Mouse (Mus musculus) embryonic facial prominence, embryonic 10.5 days (tissue): Measurements from ENCODE around the gene Gprc5b. TPM values are rescaled to one million over a fixed set of nuclear protein-coding genes. Genes with fewer than 3 reads are reported as not detected.
A peak's percentile ranks its signal among the peaks of the same experiment; 100 is the strongest.

Source experiments
- DNase-seq: peaks from one replicate; pipeline ENCODE4 v3.0.0-alpha.2; 2017; ENCODE audit warnings: low spot score
- H3K27ac ChIP-seq: fragments of 300-500 bp; sonication (generic); replicated peaks from 2 replicates; pipeline ENCODE4 v1.5.1; 2016; ENCODE audit warnings: mild to moderate bottlenecking
- H3K27me3 ChIP-seq: fragments of 300-500 bp; sonication (generic); replicated peaks from 2 replicates; pipeline ENCODE4 v1.6.1; 2016; ENCODE audit warnings: low read depth, mild to moderate bottlenecking; ENCODE audit not compliant: poor library complexity, severe bottlenecking
- H3K36me3 ChIP-seq: fragments of 300-500 bp; sonication (generic); replicated peaks from 2 replicates; pipeline ENCODE4 v1.6.1; 2016; ENCODE audit warnings: mild to moderate bottlenecking, moderate library complexity
- H3K4me1 ChIP-seq: fragments of 300-500 bp; sonication (generic); 2 replicates; pipeline ENCODE4 v1.6.1; 2016
- H3K4me3 ChIP-seq: fragments of 300-500 bp; sonication (generic); 2 replicates; pipeline ENCODE4 v1.5.1; 2016; ENCODE audit warnings: mild to moderate bottlenecking, moderate library complexity
- H3K9me3 ChIP-seq: fragments of 300-500 bp; sonication (generic); 2 replicates; pipeline ENCODE4 v1.6.1; 2016; ENCODE audit warnings: mild to moderate bottlenecking
- WGBS: fragments of 180-500 bp; shearing (Covaris S2); methylation state at CpG from one replicate; pipeline ENCODE4 v1.1.7; 2016; 5-methylcytosine and 5-hydroxymethylcytosine counted together
- polyA plus RNA-seq: library from polyadenylated mRNA; unstranded; fragments of >200 nt; fragmentation: Nextera tagmentation; extraction: Ambion mirVana; gene quantifications from 2 replicates; pipeline ENCODE4 v1.2.1, GENCODE M21; 2016

Gene Gprc5b
- polyA plus RNA-seq, 1 experiment from 2014 or later = 8.2 TPM

DNA sequence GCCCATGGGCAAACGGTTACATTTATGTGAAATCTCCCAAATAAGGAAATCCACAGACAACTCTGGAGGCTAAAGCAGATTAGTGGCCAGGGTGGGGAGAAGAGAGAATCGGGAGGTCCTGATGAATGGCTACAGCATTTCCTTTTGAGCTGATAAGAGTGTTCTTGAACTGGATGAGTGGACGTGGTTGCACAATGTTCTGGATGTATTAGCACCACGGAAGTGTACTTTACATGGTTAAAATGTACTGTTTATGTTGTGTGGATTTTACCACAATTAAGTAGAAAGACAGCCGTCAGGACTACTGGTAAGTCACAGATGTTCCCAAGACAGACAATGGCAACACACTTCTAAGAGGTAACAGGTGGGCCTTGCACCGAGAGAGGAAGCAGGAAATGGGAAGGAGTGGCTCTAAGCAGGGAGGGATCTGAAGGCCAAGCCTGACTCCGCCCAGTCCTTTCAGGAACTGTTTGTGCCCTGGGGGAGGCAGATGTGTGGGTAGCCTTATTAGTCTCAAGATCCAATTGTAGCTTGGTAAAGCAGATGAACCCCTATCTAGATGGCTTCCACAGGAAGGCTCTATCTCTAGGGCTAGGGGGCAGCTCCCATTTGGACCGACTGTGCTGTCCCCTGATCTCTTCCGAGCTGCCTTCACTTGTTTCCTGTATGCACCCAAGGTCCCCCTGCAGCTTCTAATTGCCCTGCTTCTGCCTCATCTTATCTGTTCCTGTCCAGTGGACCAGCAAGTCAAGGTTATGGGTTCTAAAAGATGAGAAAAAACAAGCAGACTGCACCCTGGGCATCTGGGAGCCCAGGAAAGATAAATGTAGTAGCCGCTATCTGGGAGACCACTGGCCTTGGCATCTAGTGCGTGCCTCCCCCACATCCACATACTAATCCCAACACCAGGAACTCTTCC, 57.3 kb downstream of the Gprc5b start:
- Histone ChIP-seq H3K9me3 (no peaks in the 10 kb centered on the region), H3K27me3 (no peaks in the 10 kb centered on the region), H3K4me1 (peaks cover 6% of the 10 kb centered on the region), H3K36me3 (no peaks in the 10 kb centered on the region), H3K27ac (no peak overlapping the region), H3K4me3 (no peak overlapping the region)
- no peak for DNase-seq
- 70% methylated on average over 11 of the region's 11 CpGs for WGBS

DNA sequence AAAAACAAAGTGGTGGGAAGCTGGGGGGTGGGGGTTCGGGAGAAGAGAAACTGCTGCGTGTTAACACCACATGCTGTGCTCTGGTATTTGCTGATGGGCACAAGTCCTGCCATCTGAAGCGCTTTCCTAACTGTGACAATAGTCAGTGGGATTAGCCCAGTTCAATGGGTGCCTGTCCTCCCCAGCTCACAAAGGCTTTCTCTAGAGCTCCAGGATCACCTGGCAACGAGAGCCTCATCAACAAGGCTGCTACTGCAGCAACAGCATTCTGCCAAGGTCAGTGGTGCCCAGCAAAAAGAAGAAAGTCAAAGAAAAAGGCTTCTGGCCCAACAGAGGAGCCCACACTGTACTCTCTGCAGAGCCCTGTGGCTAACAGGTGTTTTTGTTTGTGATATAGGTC, 58.2 kb downstream of the Gprc5b start:
- H3K4me1 ChIP-seq = peaks cover 4% of the 10 kb centered on the region; the same call in 1 of the 2 replicates
- 17% methylated on average over 4 of the region's 4 CpGs for WGBS
- no peaks in the 10 kb centered on the region for H3K9me3 ChIP-seq
- H3K27me3 ChIP-seq = no peaks in the 10 kb centered on the region
- no peak overlapping the region for H3K27ac ChIP-seq
- H3K4me3 ChIP-seq = no peak overlapping the region
- DNase-seq = no peak
- H3K36me3 ChIP-seq = no peaks in the 10 kb centered on the region

DNA sequence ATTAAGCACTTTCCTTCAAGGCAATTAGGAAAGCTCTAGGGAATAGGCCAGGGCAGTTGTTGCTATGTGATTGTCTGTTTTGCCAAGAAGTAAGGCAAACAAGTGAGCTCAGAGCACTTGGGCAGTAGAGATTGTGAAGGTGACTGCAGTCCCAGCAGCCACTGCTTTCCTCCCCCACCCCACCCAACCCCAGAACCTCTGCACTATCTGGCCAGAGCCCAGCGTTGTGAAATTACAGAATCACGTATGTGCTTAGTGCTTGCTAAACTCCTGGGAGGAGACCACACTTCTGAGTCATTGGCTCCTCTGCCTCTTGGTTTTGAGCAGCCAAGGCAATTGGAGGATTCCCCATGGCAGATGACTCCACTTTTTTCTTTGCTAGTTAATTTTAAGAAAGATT, 59.7 kb downstream of the Gprc5b start:
- H3K27ac ChIP-seq = no peak overlapping the region
- H3K4me1 ChIP-seq = peaks cover 5% of the 10 kb centered on the region
- no peaks in the 10 kb centered on the region for H3K36me3 ChIP-seq
- no peak overlapping the region for H3K4me3 ChIP-seq
- 70% methylated on average over 2 of the region's 2 CpGs for WGBS
- no peaks in the 10 kb centered on the region for H3K9me3 ChIP-seq
- H3K27me3 ChIP-seq = no peaks in the 10 kb centered on the region
- no peak for DNase-seq

- H3K4me1 ChIP-seq = peaks cover 16% of the 10 kb centered on the region
- no peaks in the 10 kb centered on the region for H3K36me3 ChIP-seq
- H3K9me3 ChIP-seq = no peaks in the 10 kb centered on the region
- no peaks in the 10 kb centered on the region for H3K27me3 ChIP-seq
- H3K4me3 ChIP-seq = no peak overlapping the region
- 80% methylated on average over 17 of the region's 17 CpGs for WGBS
- no peak for DNase-seq
- no peak overlapping the region for H3K27ac ChIP-seq
Measured at GRCm38 (mm10) chr7:118931502-118932395, 63.3 kb downstream of the Gprc5b start.

DNA sequence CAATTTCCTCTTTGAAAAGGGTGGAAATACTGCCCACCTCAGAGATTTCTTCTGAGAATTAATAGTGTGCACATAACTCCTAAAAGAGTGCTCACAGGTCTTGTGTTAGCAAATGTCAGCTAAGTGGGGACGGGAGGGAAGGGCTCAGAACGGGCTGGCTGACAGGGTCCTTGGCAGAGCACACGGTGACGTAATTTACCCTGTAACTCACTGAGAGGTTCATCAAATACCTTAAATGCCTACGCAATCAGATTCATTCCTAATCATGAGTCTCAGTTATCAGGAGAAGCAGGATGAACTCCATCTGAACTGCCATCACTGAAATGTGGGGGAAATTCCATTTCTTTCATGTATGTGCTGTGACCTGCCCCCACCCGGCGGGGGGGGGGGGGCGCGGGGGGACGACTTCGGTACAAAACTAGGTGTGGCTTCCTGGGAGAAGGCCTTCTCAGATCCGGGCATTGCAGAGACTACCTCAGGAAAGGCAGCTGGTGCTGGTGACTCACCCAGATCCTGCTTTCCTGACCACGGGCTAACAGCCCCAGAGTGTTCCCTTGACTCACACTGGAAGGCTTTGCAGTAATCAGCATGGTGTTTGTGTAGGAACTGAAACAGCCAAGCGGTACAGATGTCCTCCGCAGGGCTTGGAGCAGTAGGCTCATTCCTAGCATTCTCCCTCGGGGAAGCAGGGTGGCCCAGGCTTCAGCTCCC, 65.3 kb downstream of the Gprc5b start:
- no peak overlapping the region for H3K4me3 ChIP-seq
- 38% methylated on average over 16 of the region's 16 CpGs for WGBS
- peaks cover 16% of the 10 kb centered on the region for H3K4me1 ChIP-seq
- peak; percentile 18 for DNase-seq
- 0 out of 2 replicates have a peak overlapping the region, but pooled peaks have one; percentile 30 for H3K27ac ChIP-seq
- H3K9me3 ChIP-seq = no peaks in the 10 kb centered on the region
- H3K27me3 ChIP-seq = no peaks in the 10 kb centered on the region
- H3K36me3 ChIP-seq = no peaks in the 10 kb centered on the region

- H3K27me3 ChIP-seq = no peaks in the 10 kb centered on the region
- no peak overlapping the region for H3K27ac ChIP-seq
- WGBS = 70% methylated on average over 8 of the region's 8 CpGs
- no peaks in the 10 kb centered on the region for H3K9me3 ChIP-seq
- H3K4me3 ChIP-seq = no peak overlapping the region
- no peak for DNase-seq
- H3K4me1 ChIP-seq = peaks cover 16% of the 10 kb centered on the region
- no peaks in the 10 kb centered on the region for H3K36me3 ChIP-seq
Measured at GRCm38 (mm10) chr7:118928916-118929315, 66.1 kb downstream of the Gprc5b start.

DNA sequence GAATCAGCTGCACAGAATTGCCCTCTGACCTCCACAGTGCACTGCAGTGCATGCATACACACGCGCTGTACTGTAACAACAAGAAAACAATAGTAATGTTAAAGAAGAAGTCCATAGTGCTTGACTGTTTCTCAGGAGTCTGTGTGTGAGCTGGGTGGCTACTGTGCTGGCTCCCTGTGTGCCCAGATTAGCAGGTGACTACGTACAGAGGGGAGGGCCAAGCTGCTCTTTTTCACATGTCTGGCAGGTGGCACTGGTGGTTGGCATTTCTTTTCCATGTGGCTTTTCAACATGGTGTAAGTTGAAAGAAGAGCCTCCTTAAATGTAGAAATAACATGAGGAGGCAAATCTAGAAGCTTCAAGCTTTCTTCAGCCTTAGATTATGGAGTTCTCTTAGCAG, 66.7 kb downstream of the Gprc5b start:
- Histone ChIP-seq H3K36me3 (no peaks in the 10 kb centered on the region), H3K27me3 (no peaks in the 10 kb centered on the region), H3K4me1 (peaks cover 16% of the 10 kb centered on the region), H3K27ac (no peak overlapping the region), H3K4me3 (no peak overlapping the region), H3K9me3 (no peaks in the 10 kb centered on the region)
- no peak for DNase-seq
- 89% methylated on average over 3 of the region's 3 CpGs for WGBS

GRCm38 (mm10) chr7:118927279-118927678, 67.7 kb downstream of the Gprc5b start:
- Histone ChIP-seq H3K9me3 (no peaks in the 10 kb centered on the region), H3K4me1 (peaks cover 16% of the 10 kb centered on the region), H3K27me3 (no peaks in the 10 kb centered on the region), H3K4me3 (no peak overlapping the region), H3K36me3 (no peaks in the 10 kb centered on the region), H3K27ac (no peak overlapping the region)
- 89% methylated on average over 2 of the region's 2 CpGs for WGBS
- DNase-seq = no peak

DNA sequence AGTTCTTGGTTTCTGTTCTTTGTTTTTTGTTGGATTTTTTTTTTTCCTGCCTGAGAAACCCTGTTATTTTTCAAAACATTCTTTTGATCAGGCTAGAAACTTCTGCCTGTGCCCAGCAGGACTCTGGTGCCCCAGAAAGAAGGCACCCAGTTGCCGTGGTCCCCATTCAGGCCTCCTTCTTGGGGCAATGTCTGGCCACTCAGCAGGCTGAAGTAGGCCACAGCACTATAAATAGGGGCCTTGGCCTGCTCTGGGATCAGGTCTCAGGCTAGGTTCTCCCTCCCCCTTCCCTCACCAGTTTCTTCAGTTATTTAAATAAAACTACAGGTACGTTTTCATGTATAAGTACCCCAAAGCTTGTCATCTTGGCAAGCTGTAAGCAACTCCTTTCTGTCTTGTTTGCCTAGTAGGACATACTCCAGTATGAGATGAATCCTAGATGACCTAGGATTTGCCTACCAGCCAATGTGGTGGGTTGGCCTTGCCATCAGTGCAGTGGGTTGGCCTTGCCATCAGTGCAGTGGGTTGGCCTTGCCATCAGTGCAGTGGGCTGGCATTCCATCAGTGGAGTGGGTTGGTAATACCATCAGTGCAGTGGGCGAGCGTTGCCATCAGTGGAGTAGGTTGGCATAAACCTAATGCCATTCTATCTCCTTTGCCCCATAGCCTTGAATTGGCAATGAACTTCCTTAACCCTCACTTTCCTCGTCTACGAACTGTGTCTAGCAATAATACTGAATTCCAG, 68.3 kb downstream of the Gprc5b start:
- Histone ChIP-seq H3K4me1 (peaks cover 16% of the 10 kb centered on the region), H3K36me3 (no peaks in the 10 kb centered on the region), H3K4me3 (no peak overlapping the region), H3K27me3 (no peaks in the 10 kb centered on the region), H3K27ac (no peak overlapping the region), H3K9me3 (no peaks in the 10 kb centered on the region)
- WGBS = 90% methylated on average over 6 of the region's 6 CpGs
- no peak for DNase-seq

GRCm38 (mm10) chr7:118925547-118925946, 69.5 kb downstream of the Gprc5b start:
- H3K4me1 ChIP-seq = peaks cover 16% of the 10 kb centered on the region
- H3K27ac ChIP-seq = no peak overlapping the region
- no peak overlapping the region for H3K4me3 ChIP-seq
- H3K27me3 ChIP-seq = no peaks in the 10 kb centered on the region
- H3K9me3 ChIP-seq = no peaks in the 10 kb centered on the region
- H3K36me3 ChIP-seq = no peaks in the 10 kb centered on the region
- WGBS = 88% methylated on average over 3 of the region's 3 CpGs
- no peak for DNase-seq

GRCm38 (mm10) chr7:118922441-118923202, 72.4 kb downstream of the Gprc5b start:
- WGBS = 74% methylated on average over 4 of the region's 4 CpGs
- no peak for DNase-seq
- H3K27ac ChIP-seq = no peak overlapping the region
- H3K4me3 ChIP-seq = no peak overlapping the region
- no peaks in the 10 kb centered on the region for H3K36me3 ChIP-seq
- peaks cover 13% of the 10 kb centered on the region; the same call in 1 of the 2 replicates for H3K4me1 ChIP-seq
- no peaks in the 10 kb centered on the region for H3K27me3 ChIP-seq
- H3K9me3 ChIP-seq = no peaks in the 10 kb centered on the region
